Mouse (Mus musculus): ENCODE data around the gene Pde4d.

DNA sequence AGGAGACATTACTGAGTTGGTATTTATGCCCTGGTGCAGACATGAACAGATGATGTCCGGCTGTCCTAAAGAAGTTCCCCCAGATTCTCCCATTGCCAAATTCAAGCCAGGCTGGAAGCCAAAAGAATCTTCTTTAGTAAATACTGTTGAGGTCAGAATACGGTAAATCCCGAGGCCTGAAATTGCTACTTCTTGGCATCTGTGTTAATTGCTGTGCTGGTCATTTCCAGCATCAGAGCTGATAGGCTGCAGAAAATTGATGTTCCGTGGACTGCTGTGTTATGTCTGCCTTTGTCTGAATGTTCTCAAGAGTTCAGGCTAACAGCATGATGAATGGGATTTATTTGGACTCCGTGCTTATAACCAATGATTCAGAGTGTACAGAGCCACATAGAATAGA, 1127.7 kb downstream of the Pde4d start:
- TF ChIP-seq CTCF (IDR thresholded peaks at IDR 0.05; ENCODE audit: extremely low read depth, insufficient read depth, low read length) (no peak), POLR2A (IDR thresholded peaks at IDR 0.05; ENCODE audit: extremely low read depth, insufficient read depth, low read length) (no peak)
